Mouse (Mus musculus) stomach, postnatal 0 days (tissue): ENCODE results near the gene Lrrtm1. TPM values are rescaled to one million over a fixed set of nuclear protein-coding genes. Genes with fewer than 3 reads are reported as not detected.

Experiments used
- ATAC-seq: fragments of 200-750 bp; cut with Nextera tagmentation; 2 replicates; pipeline ENCODE4 v1.8.0; 2017; ENCODE audit not compliant: low FRiP score, low TSS enrichment
- DNase-seq: peaks from one replicate; pipeline ENCODE4 v3.0.0-alpha.2; 2016; ENCODE audit warnings: low spot score
- H3K27ac ChIP-seq: fragments of 300-500 bp; sonication (generic); replicated peaks from 2 replicates; pipeline ENCODE4 v1.5.1; 2014; ENCODE audit warnings: mild to moderate bottlenecking, control low read depth
- H3K27me3 ChIP-seq: fragments of 300-500 bp; sonication (generic); 2 replicates; pipeline ENCODE4 v1.6.1; 2014; ENCODE audit warnings: low read length; ENCODE audit not compliant: control insufficient read depth, insufficient read depth
- H3K36me3 ChIP-seq: fragments of 300-500 bp; sonication (generic); 2 replicates; pipeline ENCODE4 v1.6.1; 2014; ENCODE audit warnings: low read length, mixed read lengths; ENCODE audit not compliant: control insufficient read depth, insufficient read depth
- H3K4me1 ChIP-seq: fragments of 300-500 bp; sonication (generic); replicated peaks from 2 replicates; pipeline ENCODE4 v1.6.1; 2014; ENCODE audit warnings: antibody characterized with exemption; ENCODE audit not compliant: control insufficient read depth, insufficient read depth
- H3K4me2 ChIP-seq: fragments of 300-500 bp; sonication (generic); replicated peaks from 2 replicates; pipeline ENCODE4 v1.6.1; 2014; ENCODE audit warnings: low read depth, mild to moderate bottlenecking, control low read depth, moderate library complexity
- H3K4me3 ChIP-seq: fragments of 300-500 bp; sonication (generic); 2 replicates; pipeline ENCODE4 v1.5.1; 2014; ENCODE audit warnings: low read depth, low read length, control low read depth
- H3K9ac ChIP-seq: fragments of 300-500 bp; sonication (generic); 2 replicates; pipeline ENCODE4 v1.6.1; 2014; ENCODE audit warnings: mild to moderate bottlenecking, low read length, control low read depth, mixed read lengths
- H3K9me3 ChIP-seq: fragments of 300-500 bp; sonication (generic); 2 replicates; pipeline ENCODE4 v1.6.1; 2016; ENCODE audit warnings: low read length; ENCODE audit not compliant: control insufficient read depth
- CTCF ChIP-seq: IDR thresholded peaks from 2 replicates; pipeline ENCODE4 v1.5.1; 2016; ENCODE audit warnings: antibody characterized with exemption, low read depth, mild to moderate bottlenecking, moderate library complexity
- EP300 ChIP-seq: optimal IDR thresholded peaks from 2 replicates; pipeline ENCODE3; 2016; ENCODE audit warnings: antibody characterized with exemption
- WGBS: fragments of 180-500 bp; shearing (Covaris S2); extraction: QIAGEN DNeasy Blood & Tissue Kit; methylation state at CpG from one replicate; pipeline ENCODE4 v1.1.7; 2014; 5-methylcytosine and 5-hydroxymethylcytosine counted together
- polyA plus RNA-seq: library from polyadenylated mRNA; unstranded; fragments of >200 nt; fragmentation: Nextera tagmentation; extraction: Ambion mirVana; gene quantifications from 2 replicates; pipeline ENCODE4 v1.2.1, GENCODE M21; 2015

Lrrtm1 gene
- polyA plus RNA-seq, 1 experiment from 2014 or later = 2.5 TPM

GRCm38 (mm10) chr6:77288402-77288801 lies 45.9 kb downstream of the Lrrtm1 start:
- Histone ChIP-seq H3K9me3 (no peaks in the 10 kb centered on the region), H3K9ac (no peak overlapping the region), H3K4me2 (no peak overlapping the region), H3K36me3 (no peaks in the 10 kb centered on the region), H3K27ac (no peak overlapping the region), H3K4me3 (no peak overlapping the region), H3K4me1 (no peaks in the 10 kb centered on the region), H3K27me3 (no peaks in the 10 kb centered on the region)
- ATAC-seq (no peak), DNase-seq (no peak)
- TF ChIP-seq CTCF = no peak
- TF ChIP-seq EP300 = no peak

GRCm38 (mm10) chr6:77291415-77291814 lies 48.9 kb downstream of the Lrrtm1 start:
- Histone ChIP-seq H3K27me3 (no peaks in the 10 kb centered on the region), H3K9ac (no peak overlapping the region), H3K4me2 (no peak overlapping the region), H3K4me3 (no peak overlapping the region), H3K9me3 (no peaks in the 10 kb centered on the region), H3K27ac (no peak overlapping the region), H3K36me3 (no peaks in the 10 kb centered on the region), H3K4me1 (no peaks in the 10 kb centered on the region)
- TF ChIP-seq EP300 (no peak), CTCF (no peak)
- no peak for ATAC-seq
- DNase-seq = no peak
- 62% methylated on average over 6 of the region's 6 CpGs for WGBS

- 53% methylated on average over 1 of the region's 1 CpGs for WGBS
- no peak for TF ChIP-seq CTCF
- TF ChIP-seq EP300 = no peak
- no peaks in the 10 kb centered on the region for H3K36me3 ChIP-seq
- H3K9me3 ChIP-seq = no peaks in the 10 kb centered on the region
- ATAC-seq (no peak), DNase-seq (no peak)
- H3K9ac ChIP-seq = no peak overlapping the region
- no peak overlapping the region for H3K4me2 ChIP-seq
- H3K4me3 ChIP-seq = no peak overlapping the region
- H3K4me1 ChIP-seq = no peaks in the 10 kb centered on the region
- no peak overlapping the region for H3K27ac ChIP-seq
- no peaks in the 10 kb centered on the region for H3K27me3 ChIP-seq
These were observed 58.8 kb downstream of the Lrrtm1 start for GRCm38 (mm10) chr6:77301305-77301704.

DNA sequence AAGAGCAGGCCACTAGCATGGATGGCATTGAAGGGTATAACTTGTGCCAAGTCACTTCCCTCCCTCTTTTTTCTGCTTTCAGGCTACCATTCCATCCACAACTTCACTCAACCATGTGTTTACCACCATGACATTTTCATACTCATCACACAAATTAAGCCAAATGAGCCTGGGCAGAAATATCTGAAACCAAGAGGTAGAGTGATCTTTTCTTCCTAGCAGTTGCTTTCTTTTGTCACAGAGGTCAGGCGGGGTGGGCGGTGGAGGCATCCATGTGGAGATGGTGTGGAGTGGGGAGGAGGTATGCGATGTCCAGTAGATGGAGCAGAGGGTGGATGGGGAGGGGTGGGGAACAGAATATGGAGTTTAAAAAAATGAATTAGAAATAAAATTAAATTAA lies 64.3 kb downstream of the Lrrtm1 start:
- Histone ChIP-seq H3K4me3 (no peak overlapping the region), H3K27ac (no peak overlapping the region), H3K27me3 (no peaks in the 10 kb centered on the region), H3K4me2 (no peak overlapping the region), H3K9me3 (no peaks in the 10 kb centered on the region), H3K4me1 (no peaks in the 10 kb centered on the region), H3K36me3 (no peaks in the 10 kb centered on the region), H3K9ac (no peak overlapping the region)
- DNase-seq = no peak
- ATAC-seq = no peak
- 86% methylated on average over 3 of the region's 3 CpGs for WGBS
- TF ChIP-seq CTCF = no peak
- no peak for TF ChIP-seq EP300
